ENCODE assay signal across 18 mouse cellular contexts in the genomic region with DNA sequence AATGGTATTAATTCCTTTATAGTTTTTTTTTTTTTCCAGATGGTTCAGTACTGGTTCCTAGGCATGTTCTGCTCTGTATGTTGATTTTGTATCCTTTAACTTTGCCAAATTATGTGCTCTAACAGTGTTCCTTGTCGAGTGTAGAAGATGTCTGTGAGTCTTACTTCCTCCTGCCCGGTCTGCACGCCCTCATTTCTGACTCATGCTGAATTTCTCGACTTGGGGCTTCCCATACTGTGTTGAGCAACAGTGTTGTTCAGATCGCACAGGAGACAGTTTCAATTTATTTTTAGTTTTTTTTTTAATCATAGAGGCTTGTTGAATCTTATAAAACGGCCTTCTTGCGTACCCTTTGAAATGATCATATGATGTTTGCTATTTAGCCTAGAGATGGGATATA. TPM values are rescaled to one million over a fixed set of nuclear protein-coding genes. Genes with fewer than 3 reads are reported as not detected.
DNase-seq lines count a peak whose midpoint lies in the region; ATAC-seq and TF ChIP-seq lines count a peak whose summit lies in the region.
"Had no signal": no experiment of that assay in that cellular context is flagged by ENCODE, and none has a peak within 500 bp of the region (broad histone marks: within the 10 kb centered on the region; RNA-seq: fewer than 3 reads in every experiment).

No protein-coding gene starts in this region.

- no peaks in the 10 kb centered on the region for H3K4me1 ChIP-seq in lung, postnatal 0 days (ENCODE audit: insufficient read depth, low read depth, low read length)
- H3K4me1 ChIP-seq in megakaryocyte, embryonic 14.5 days = peaks cover 5% of the 10 kb centered on the region; the same call in 1 of the 2 replicates
- H3K4me1 ChIP-seq: embryonic facial prominence, embryonic 15.5 days; midbrain, embryonic 12.5 days had no signal

- no peak overlapping the region for H3K4me3 ChIP-seq in lung, postnatal 0 days (ENCODE audit: low read depth, low read length)
- no peak overlapping the region for H3K4me3 ChIP-seq in C2C12 (ENCODE audit: insufficient read depth, poor library complexity, severe bottlenecking)
- peak overlapping the region; percentile 21 for H3K4me3 ChIP-seq in megakaryocyte, embryonic 14.5 days (replicated peaks)
- H3K4me3 ChIP-seq: embryonic facial prominence, embryonic 15.5 days; midbrain, embryonic 12.5 days had no signal

- WGBS in lung, postnatal 0 days = 63% methylated on average over 7 of the region's 7 CpGs

- H3ac ChIP-seq in C2C12 (ENCODE audit: control insufficient read depth, insufficient read length, low read depth) = no peak overlapping the region

- no peak overlapping the region for H3K27ac ChIP-seq in lung, postnatal 0 days (ENCODE audit: low read length)
- H3K27ac ChIP-seq: embryonic facial prominence, embryonic 15.5 days; midbrain, embryonic 12.5 days had no signal

- no peaks in the 10 kb centered on the region for H3K79me2 ChIP-seq in C2C12 (ENCODE audit: control insufficient read depth, insufficient read depth)

- no peak for ATAC-seq in lung, postnatal 0 days
- ATAC-seq: forebrain, embryonic 14.5 days; hindbrain, embryonic 16.5 days had no signal

- H3K9me3 ChIP-seq in lung, postnatal 0 days (ENCODE audit: low read length) = no peaks in the 10 kb centered on the region
- H3K9me3 ChIP-seq in megakaryocyte, embryonic 14.5 days = no peaks in the 10 kb centered on the region
- H3K9me3 ChIP-seq: embryonic facial prominence, embryonic 15.5 days; midbrain, embryonic 12.5 days had no signal

- no peak for TF ChIP-seq EP300 in lung, postnatal 0 days (IDR thresholded peaks at IDR 0.05)

- DNase-seq in lung, postnatal 0 days (ENCODE audit: low spot score) = peak; percentile 48
- no peak for DNase-seq in lung, postnatal 14 days
- peak; percentile 38 for DNase-seq in brain, adult 2 months (ENCODE audit: low read depth, low spot score)
- DNase-seq in thymus, postnatal 0 days (ENCODE audit: low spot score) = no peak
- DNase-seq in urinary bladder, adult 2 months (ENCODE audit: low spot score) = no peak
- DNase-seq in natural killer cell, adult 2 months (ENCODE audit: low spot score in 2 of 2) = no peak
- DNase-seq: cerebellum, adult 2 months; kidney, adult 2 months; right cerebral cortex, postnatal 14 days had no signal

- H3K9ac ChIP-seq in lung, postnatal 0 days (replicated peaks; ENCODE audit: low read depth) = no peak overlapping the region
- H3K9ac ChIP-seq: embryonic facial prominence, embryonic 15.5 days; midbrain, embryonic 12.5 days had no signal

- TF ChIP-seq CTCF in lung, postnatal 0 days (IDR thresholded peaks at IDR 0.05) = no peak
- TF ChIP-seq CTCF in C2C12 (IDR thresholded peaks at IDR 0.05; ENCODE audit: control insufficient read depth, insufficient read depth, insufficient read length) = no peak

- H3K27me3 ChIP-seq in lung, postnatal 0 days (replicated peaks; ENCODE audit: insufficient read depth, low read length) = no peaks in the 10 kb centered on the region
- H3K27me3 ChIP-seq in C2C12 (ENCODE audit: control insufficient read depth, insufficient read depth, insufficient read length) = peaks cover 8% of the 10 kb centered on the region
- H3K27me3 ChIP-seq in megakaryocyte, embryonic 14.5 days (replicated peaks) = peaks cover 4% of the 10 kb centered on the region
- H3K27me3 ChIP-seq: embryonic facial prominence, embryonic 15.5 days; midbrain, embryonic 12.5 days had no signal

- no peaks in the 10 kb centered on the region for H3K79me3 ChIP-seq in C2C12 (ENCODE audit: low read depth)

- H3K4me2 ChIP-seq in lung, postnatal 0 days (replicated peaks; ENCODE audit: low read depth, low read length) = no peak overlapping the region
- H3K4me2 ChIP-seq: embryonic facial prominence, embryonic 15.5 days; midbrain, embryonic 12.5 days had no signal

- no peaks in the 10 kb centered on the region for H3K36me3 ChIP-seq in lung, postnatal 0 days (ENCODE audit: insufficient read depth, low read length)
- no peaks in the 10 kb centered on the region for H3K36me3 ChIP-seq in C2C12 (ENCODE audit: control insufficient read depth, insufficient read depth)
- no peaks in the 10 kb centered on the region for H3K36me3 ChIP-seq in megakaryocyte, embryonic 14.5 days (replicated peaks; ENCODE audit: low read length)
- H3K36me3 ChIP-seq: embryonic facial prominence, embryonic 15.5 days; midbrain, embryonic 12.5 days had no signal

TF ChIP-seq in C2C12, 6 proteins besides CTCF, POLR2A, EP300 and RAD21:
- TF ChIP-seq CEBPB (IDR thresholded peaks at IDR 0.05; ENCODE audit: low read depth) = peak; percentile 38
- no peak for TF ChIP-seq USF1 (IDR thresholded peaks at IDR 0.05; ENCODE audit: low read depth)
TF ChIP-seq in C2C12: peak in this region for 1.

RNA-seq across cellular contexts. Expression of a gene that starts 26.7 kb away (rescaled TPM):
- polyA plus RNA-seq in lung, postnatal 0 days (2015; fragmentation: Nextera tagmentation; extraction: Ambion mirVana) = 0.32 TPM in 1 of 2 replicates, not detected in the other
- not detected for polyA plus RNA-seq in C2C12 (2012; fragmentation: generic; extraction: Trizol)
- polyA plus RNA-seq in megakaryocyte, embryonic 14.5 days (2012; ENCODE audit: insufficient read depth, low replicate concordance) = not detected in 2 replicates
- not detected in 2 replicates for polyA plus RNA-seq in thymus, postnatal 0 days (2015; fragmentation: Nextera tagmentation; extraction: Ambion mirVana)
- 0.04 TPM in 1 of 2 replicates, not detected in the other for polyA plus RNA-seq in urinary bladder, adult 2 months (2012; rRNA removed)
- polyA plus RNA-seq: cerebellum, adult 2 months; embryonic facial prominence, embryonic 15.5 days; forebrain, embryonic 14.5 days; gonadal fat pad, adult 2 months; heart, postnatal 0 days; hindbrain, embryonic 16.5 days; kidney, adult 2 months; limb, embryonic 11.5 days; midbrain, embryonic 12.5 days had no signal

RNA-seq across cellular contexts. Expression of a gene that starts 26.7 kb away (rescaled TPM):
- polyA plus RNA-seq in lung, postnatal 0 days (2015; fragmentation: Nextera tagmentation; extraction: Ambion mirVana) = 2.2 and 2.3 TPM in 2 replicates
- polyA plus RNA-seq in C2C12 (2012; fragmentation: generic; extraction: Trizol) = not detected
- polyA plus RNA-seq in megakaryocyte, embryonic 14.5 days (2012; ENCODE audit: insufficient read depth, low replicate concordance) = 0.69 and 6.0 TPM in 2 replicates
- polyA plus RNA-seq in thymus, postnatal 0 days (2015; fragmentation: Nextera tagmentation; extraction: Ambion mirVana) = 1.2 and 1.4 TPM in 2 replicates
- 7.9 and 9.1 TPM in 2 replicates for polyA plus RNA-seq in urinary bladder, adult 2 months (2012; rRNA removed)

RNA-seq across cellular contexts. Expression of a gene that starts 40.2 kb away (rescaled TPM):
- 1.6 and 1.7 TPM in 2 replicates for polyA plus RNA-seq in lung, postnatal 0 days (2015; fragmentation: Nextera tagmentation; extraction: Ambion mirVana)
- polyA plus RNA-seq in C2C12 (2012; fragmentation: generic; extraction: Trizol) = not detected
- polyA plus RNA-seq in megakaryocyte, embryonic 14.5 days (2012; ENCODE audit: insufficient read depth, low replicate concordance) = not detected in 2 replicates
- polyA plus RNA-seq in thymus, postnatal 0 days (2015; fragmentation: Nextera tagmentation; extraction: Ambion mirVana) = 1.5 and 1.6 TPM in 2 replicates
- polyA plus RNA-seq in urinary bladder, adult 2 months (2012; rRNA removed) = 3.4 and 3.8 TPM in 2 replicates
- polyA plus RNA-seq: limb, embryonic 11.5 days had no signal

Comparison
In these comparisons a context has a peak if more than half of its experiments do, and no peak if none do; other contexts are left out.
1. DNase-seq: peak in lung, postnatal 0 days (single experiment) and brain, adult 2 months (single experiment); none in lung, postnatal 14 days (single experiment), thymus, postnatal 0 days (single experiment), urinary bladder, adult 2 months (single experiment) and natural killer cell, adult 2 months (0 of 2).